In genomic region chr4:140788983-140789382, GRCm38 (mm10) we compare ENCODE assay signal across 9 mouse cellular contexts. TPM values are rescaled to one million over a fixed set of nuclear protein-coding genes. Genes with fewer than 3 reads are reported as not detected.
DNase-seq lines count a peak whose midpoint lies in the region; ATAC-seq and TF ChIP-seq lines count a peak whose summit lies in the region.
"Had no signal": no experiment of that assay in that cellular context is flagged by ENCODE, and none has a peak within 500 bp of the region (broad histone marks: within the 10 kb centered on the region; RNA-seq: fewer than 3 reads in every experiment).

No protein-coding gene starts in this region.

- no peak overlapping the region for H3K9ac ChIP-seq in forebrain, embryonic 16.5 days (replicated peaks; ENCODE audit: low read depth, low read length)
- H3K9ac ChIP-seq in kidney, postnatal 0 days (ENCODE audit: low read depth, low read length): no peak overlapping the region

- no peak overlapping the region for H3K27ac ChIP-seq in forebrain, embryonic 10.5 days
- no peak overlapping the region for H3K27ac ChIP-seq in forebrain, embryonic 16.5 days (ENCODE audit: low read length)
- H3K27ac ChIP-seq in kidney, postnatal 0 days: no peak overlapping the region
- H3K27ac ChIP-seq in spleen, adult 2 months (ENCODE audit: insufficient read depth, low read length): no peak overlapping the region

- ATAC-seq in forebrain, embryonic 16.5 days: no peak
- no peak for ATAC-seq in kidney, postnatal 0 days (replicated peaks; ENCODE audit: low FRiP score, low read depth)

- 0 out of 2 replicates have a peak, but pooled peaks cover 8% of the 10 kb centered on the region for H3K4me1 ChIP-seq in forebrain, embryonic 10.5 days
- H3K4me1 ChIP-seq in forebrain, embryonic 16.5 days (replicated peaks; ENCODE audit: control insufficient read depth, insufficient read depth, low read length): no peaks in the 10 kb centered on the region
- H3K4me1 ChIP-seq in kidney, postnatal 0 days (replicated peaks; ENCODE audit: insufficient read depth, low read length): peaks cover 10% of the 10 kb centered on the region; the same call in 1 of the 2 replicates
- H3K4me1 ChIP-seq in spleen, adult 2 months (ENCODE audit: control insufficient read depth, insufficient read depth, insufficient read length): no peaks in the 10 kb centered on the region

- no peak for TF ChIP-seq POLR2A in brain, embryonic 14.5 days (IDR thresholded peaks at IDR 0.05; ENCODE audit: borderline replicate concordance, extremely low read depth, insufficient read depth, insufficient read length, poor library complexity, severe bottlenecking)
- no peak for TF ChIP-seq POLR2A in spleen, adult 2 months (IDR thresholded peaks at IDR 0.05; ENCODE audit: low read depth, low read length)

- H3K36me3 ChIP-seq in forebrain, embryonic 10.5 days (replicated peaks): no peaks in the 10 kb centered on the region
- no peaks in the 10 kb centered on the region for H3K36me3 ChIP-seq in forebrain, embryonic 16.5 days (ENCODE audit: control insufficient read depth, insufficient read depth)
- H3K36me3 ChIP-seq in kidney, postnatal 0 days (ENCODE audit: insufficient read depth, low read length): no peaks in the 10 kb centered on the region
- no peaks in the 10 kb centered on the region for H3K36me3 ChIP-seq in spleen, adult 2 months (ENCODE audit: control insufficient read depth, insufficient read depth, low read length)

- H3K4me2 ChIP-seq in forebrain, embryonic 16.5 days (ENCODE audit: low read length): no peak overlapping the region
- H3K4me2 ChIP-seq in kidney, postnatal 0 days (ENCODE audit: low read length): no peak overlapping the region

- TF ChIP-seq CTCF in brain, embryonic 14.5 days (IDR thresholded peaks at IDR 0.05; ENCODE audit: borderline replicate concordance, extremely low read depth, insufficient read depth, insufficient read length): peak; percentile 85; the same call in 1 of the 2 replicates
- peak; percentile 99 for TF ChIP-seq CTCF in kidney, postnatal 0 days (IDR thresholded peaks at IDR 0.05; ENCODE audit: low read depth)
- TF ChIP-seq CTCF in spleen, adult 2 months (IDR thresholded peaks at IDR 0.05; ENCODE audit: extremely low read depth, insufficient read depth, insufficient read length, insufficient replicate concordance): peak; percentile 73; the same call in 1 of the 2 replicates

- 45% methylated on average over 6 of the region's 6 CpGs for WGBS in forebrain, embryonic 10.5 days
- WGBS in forebrain, embryonic 16.5 days: 39% methylated on average over 6 of the region's 6 CpGs
- WGBS in kidney, postnatal 0 days: 40% methylated on average over 6 of the region's 6 CpGs
- WGBS in spleen, adult 2 months: 63% methylated on average over 6 of the region's 6 CpGs

- peak; percentile 70 for DNase-seq in forebrain, embryonic 10.5 days (ENCODE audit: extremely low spot score, low spot score)
- peak; percentile 74 to 80 for DNase-seq in CD8-positive naive resting alpha-beta T cell, adult 2 months (ENCODE audit: low read depth in 2 of 2, low spot score in 2 of 2)
- peak; percentile 58 for DNase-seq in brain, embryonic 14.5 days (ENCODE audit: low read depth)
- peak; percentile 54 to 59 for DNase-seq in gastrocnemius, adult 8-10 months (ENCODE audit: low spot score in 2 of 2)
- peak; percentile 77 for DNase-seq in kidney, postnatal 0 days (ENCODE audit: low spot score)
- DNase-seq in lung, postnatal 14 days: peak; percentile 79
- DNase-seq in spleen, adult 2 months (ENCODE audit: low read depth in 1 of 2, low spot score in 2 of 2): peak; percentile 21 to 68

- H3K27me3 ChIP-seq in forebrain, embryonic 10.5 days (ENCODE audit: poor library complexity, severe bottlenecking): no peaks in the 10 kb centered on the region
- H3K27me3 ChIP-seq in forebrain, embryonic 16.5 days (replicated peaks; ENCODE audit: control insufficient read depth, insufficient read depth, low read length): no peaks in the 10 kb centered on the region
- no peaks in the 10 kb centered on the region for H3K27me3 ChIP-seq in kidney, postnatal 0 days (ENCODE audit: insufficient read depth, low read length)
- H3K27me3 ChIP-seq in spleen, adult 2 months (ENCODE audit: control insufficient read depth, insufficient read depth, low read length): no peaks in the 10 kb centered on the region

- no peak overlapping the region for H3K4me3 ChIP-seq in forebrain, embryonic 10.5 days
- no peak overlapping the region for H3K4me3 ChIP-seq in forebrain, embryonic 16.5 days (replicated peaks; ENCODE audit: low read length)
- no peak overlapping the region for H3K4me3 ChIP-seq in kidney, postnatal 0 days (replicated peaks; ENCODE audit: low read depth, low read length)
- H3K4me3 ChIP-seq in spleen, adult 2 months (ENCODE audit: extremely low read depth, insufficient read depth, insufficient read length): no peak overlapping the region

- peaks cover 4% of the 10 kb centered on the region; the same call in 1 of the 2 replicates for H3K9me3 ChIP-seq in forebrain, embryonic 10.5 days
- H3K9me3 ChIP-seq in forebrain, embryonic 16.5 days (ENCODE audit: control insufficient read depth, low read length): no peaks in the 10 kb centered on the region
- H3K9me3 ChIP-seq in kidney, postnatal 0 days (replicated peaks; ENCODE audit: low read length): no peaks in the 10 kb centered on the region

RNA-seq across cellular contexts. Expression of gene Padi4, which starts 14.9 kb away (rescaled TPM):
- polyA plus RNA-seq in forebrain, embryonic 10.5 days (2016; fragmentation: Nextera tagmentation; extraction: Ambion mirVana): 1.4 and 1.5 TPM in 2 replicates
- 0.24 TPM in 1 of 2 replicates, not detected in the other for polyA plus RNA-seq in forebrain, embryonic 16.5 days (2015; fragmentation: Nextera tagmentation; extraction: Ambion mirVana)
- polyA plus RNA-seq in brain, embryonic 14.5 days (2012; rRNA removed): 0.11 and 0.14 TPM in 2 replicates
- not detected for total RNA-seq in gastrocnemius, adult 8-10 months (2022)
- 0.74 and 1.1 TPM in 2 replicates for polyA plus RNA-seq in kidney, postnatal 0 days (2015; fragmentation: Nextera tagmentation; extraction: Ambion mirVana)
- 4.1 and 7.3 TPM in 2 replicates for polyA plus RNA-seq in spleen, adult 2 months (2012; rRNA removed)
- total RNA-seq: layer of hippocampus, postnatal 36 days had no signal

RNA-seq across cellular contexts. Expression of gene Padi3, which starts 21.5 kb away (rescaled TPM):
- 0.16 and 0.23 TPM in 2 replicates for polyA plus RNA-seq in forebrain, embryonic 10.5 days (2016; fragmentation: Nextera tagmentation; extraction: Ambion mirVana)
- polyA plus RNA-seq in forebrain, embryonic 16.5 days (2015; fragmentation: Nextera tagmentation; extraction: Ambion mirVana): not detected in 2 replicates
- polyA plus RNA-seq in brain, embryonic 14.5 days (2012; rRNA removed): 0.01 and 0.05 TPM in 2 replicates
- 1 to 10 TPM in 2 of 4 experiments, under 1 TPM in 2; 0.74 to 2.0 (median 1.5) TPM for total RNA-seq in gastrocnemius, adult 8-10 months (2022)
- 0.08 and 0.10 TPM in 2 replicates for polyA plus RNA-seq in kidney, postnatal 0 days (2015; fragmentation: Nextera tagmentation; extraction: Ambion mirVana)
- polyA plus RNA-seq in spleen, adult 2 months (2012; rRNA removed): 0.14 and 0.26 TPM in 2 replicates
- total RNA-seq: layer of hippocampus, postnatal 36 days had no signal

RNA-seq across cellular contexts. Expression of gene Padi6, which starts 46.5 kb away (rescaled TPM):
- not detected in 2 replicates for polyA plus RNA-seq in forebrain, embryonic 10.5 days (2016; fragmentation: Nextera tagmentation; extraction: Ambion mirVana)
- polyA plus RNA-seq in forebrain, embryonic 16.5 days (2015; fragmentation: Nextera tagmentation; extraction: Ambion mirVana): 0.10 TPM in 1 of 2 replicates, not detected in the other
- polyA plus RNA-seq in brain, embryonic 14.5 days (2012; rRNA removed): 0.04 TPM in 1 of 2 replicates, not detected in the other
- not detected for total RNA-seq in gastrocnemius, adult 8-10 months (2022)
- polyA plus RNA-seq in kidney, postnatal 0 days (2015; fragmentation: Nextera tagmentation; extraction: Ambion mirVana): 0.07 TPM in 1 of 2 replicates, not detected in the other
- polyA plus RNA-seq in spleen, adult 2 months (2012; rRNA removed): 0.05 and 0.09 TPM in 2 replicates
- total RNA-seq: layer of hippocampus, postnatal 36 days had no signal

RNA-seq across cellular contexts. Expression of gene Padi1, which starts 56.6 kb away (rescaled TPM):
- polyA plus RNA-seq in forebrain, embryonic 10.5 days (2016; fragmentation: Nextera tagmentation; extraction: Ambion mirVana): 0.06 and 0.10 TPM in 2 replicates
- polyA plus RNA-seq in forebrain, embryonic 16.5 days (2015; fragmentation: Nextera tagmentation; extraction: Ambion mirVana): not detected in 2 replicates
- 0.03 TPM in 2 replicates for polyA plus RNA-seq in brain, embryonic 14.5 days (2012; rRNA removed)
- total RNA-seq in gastrocnemius, adult 8-10 months (2022): under 1 TPM in 1 of 4 experiments, not detected in 3; 0.07 TPM
- 0.23 and 0.28 TPM in 2 replicates for polyA plus RNA-seq in kidney, postnatal 0 days (2015; fragmentation: Nextera tagmentation; extraction: Ambion mirVana)
- 0.13 TPM in 2 replicates for polyA plus RNA-seq in spleen, adult 2 months (2012; rRNA removed)
- total RNA-seq: layer of hippocampus, postnatal 36 days had no signal
